Mouse (Mus musculus) liver, embryonic 12.5 days (tissue): ENCODE measurements around the gene Zfp273. TPM values are rescaled to one million over a fixed set of nuclear protein-coding genes. Genes with fewer than 3 reads are reported as not detected.
A peak's percentile ranks its signal among the peaks of the same experiment; 100 is the strongest.
"Not testable (repeated sequence)": the region's sequence is repeated elsewhere in the genome, so short reads cannot be mapped to it uniquely, and the experiment has no call there.

Source experiments
- ATAC-seq: fragments of 200-750 bp; cut with Nextera tagmentation; 2 replicates; pipeline ENCODE4 v1.8.0; 2017; ENCODE audit warnings: moderate number of reproducible peaks, mild to moderate bottlenecking, moderate library complexity
- H3K27ac ChIP-seq: fragments of 300-500 bp; sonication (generic); 2 replicates; pipeline ENCODE4 v1.5.1; 2016; ENCODE audit warnings: mild to moderate bottlenecking
- H3K27me3 ChIP-seq: fragments of 300-500 bp; sonication (generic); replicated peaks from 2 replicates; pipeline ENCODE4 v1.6.1; 2016; ENCODE audit warnings: mild to moderate bottlenecking, moderate library complexity
- H3K36me3 ChIP-seq: fragments of 300-500 bp; sonication (generic); 2 replicates; pipeline ENCODE4 v1.6.1; 2016; ENCODE audit warnings: mild to moderate bottlenecking, moderate library complexity
- H3K4me1 ChIP-seq: fragments of 300-500 bp; sonication (generic); 2 replicates; pipeline ENCODE4 v1.6.1; 2016
- H3K4me2 ChIP-seq: fragments of 300-500 bp; sonication (generic); 2 replicates; pipeline ENCODE4 v1.6.1; 2016; ENCODE audit warnings: mild to moderate bottlenecking, moderate library complexity
- H3K4me3 ChIP-seq: fragments of 300-500 bp; sonication (generic); 2 replicates; pipeline ENCODE4 v1.5.1; 2016; ENCODE audit warnings: mild to moderate bottlenecking, moderate library complexity
- H3K9ac ChIP-seq: fragments of 300-500 bp; sonication (generic); 2 replicates; pipeline ENCODE4 v1.6.1; 2016; ENCODE audit warnings: mild to moderate bottlenecking, moderate library complexity
- H3K9me3 ChIP-seq: fragments of 300-500 bp; sonication (generic); replicated peaks from 2 replicates; pipeline ENCODE4 v1.6.1; 2016; ENCODE audit warnings: mild to moderate bottlenecking, moderate library complexity
- WGBS: fragments of 180-500 bp; shearing (Covaris S2); methylation state at CpG from one replicate; pipeline ENCODE4 v1.1.7; 2016; ENCODE audit not compliant: insufficient replicate concordance; 5-methylcytosine and 5-hydroxymethylcytosine counted together
- polyA plus RNA-seq: library from polyadenylated mRNA; unstranded; fragments of >200 nt; fragmentation: Nextera tagmentation; extraction: Ambion mirVana; gene quantifications from 2 replicates; pipeline ENCODE4 v1.2.1, GENCODE M21; 2016

Zfp273 gene
- polyA plus RNA-seq, 1 experiment from 2014 or later: 1.8 TPM

GRCm38 (mm10) chr13:67843775-67844118 lies 30.2 kb downstream of the Zfp273 start:
- Histone ChIP-seq H3K27me3 (no peaks in the 10 kb centered on the region), H3K36me3 (no peaks in the 10 kb centered on the region), H3K4me2 (peak overlapping the region; percentile 64), H3K4me1 (no peaks in the 10 kb centered on the region), H3K27ac (no peak overlapping the region), H3K4me3 (0 out of 2 replicates have a peak overlapping the region, but pooled peaks have one; percentile 3), H3K9ac (no peak overlapping the region), H3K9me3 (no peaks in the 10 kb centered on the region)
- no peak for ATAC-seq
- 34% methylated on average over 6 of the region's 6 CpGs for WGBS

GRCm38 (mm10) chr13:67844119-67844852 lies 30.7 kb downstream of the Zfp273 start:
- Histone ChIP-seq H3K27ac (no peak overlapping the region), H3K9me3 (no peaks in the 10 kb centered on the region), H3K9ac (no peak overlapping the region), H3K4me2 (peak overlapping the region; percentile 64), H3K4me1 (no peaks in the 10 kb centered on the region), H3K27me3 (no peaks in the 10 kb centered on the region), H3K36me3 (no peaks in the 10 kb centered on the region), H3K4me3 (peak overlapping the region; percentile 43)
- 2% methylated on average over 16 of the region's 19 CpGs for WGBS
- 0 out of 2 replicates have a peak, but pooled peaks have one; percentile 30 for ATAC-seq

GRCm38 (mm10) chr13:67844853-67845194 lies 31.3 kb downstream of the Zfp273 start:
- H3K4me2 ChIP-seq: peak overlapping the region; percentile 64
- H3K9me3 ChIP-seq: no peaks in the 10 kb centered on the region
- H3K36me3 ChIP-seq: no peaks in the 10 kb centered on the region
- WGBS: 23% methylated on average over 8 of the region's 8 CpGs
- peak overlapping the region; percentile 43 for H3K4me3 ChIP-seq
- no peaks in the 10 kb centered on the region for H3K27me3 ChIP-seq
- no peak overlapping the region for H3K9ac ChIP-seq
- H3K4me1 ChIP-seq: no peaks in the 10 kb centered on the region
- no peak for ATAC-seq
- H3K27ac ChIP-seq: no peak overlapping the region

- H3K4me1 ChIP-seq: no peaks in the 10 kb centered on the region
- H3K4me2 ChIP-seq: no peak overlapping the region
- H3K4me3 ChIP-seq: no peak overlapping the region
- no peaks in the 10 kb centered on the region for H3K9me3 ChIP-seq
- H3K27me3 ChIP-seq: no peaks in the 10 kb centered on the region
- H3K36me3 ChIP-seq: no peaks in the 10 kb centered on the region
- WGBS: 54% methylated on average over 3 of the region's 3 CpGs
- ATAC-seq: no peak
- no peak overlapping the region for H3K9ac ChIP-seq
- no peak overlapping the region for H3K27ac ChIP-seq
These were observed 36.8 kb downstream of the Zfp273 start for GRCm38 (mm10) chr13:67850361-67850760.

- H3K4me2 ChIP-seq: no peak overlapping the region
- no peak overlapping the region for H3K27ac ChIP-seq
- 69% methylated on average over 6 of the region's 6 CpGs for WGBS
These were observed 39.6 kb downstream of the Zfp273 start for GRCm38 (mm10) chr13:67853130-67853529.

GRCm38 (mm10) chr13:67853983-67854382 lies 40.4 kb downstream of the Zfp273 start:
- no peak overlapping the region for H3K4me3 ChIP-seq
- H3K36me3 ChIP-seq: no peaks in the 10 kb centered on the region
- WGBS: 66% methylated on average over 2 of the region's 2 CpGs
- ATAC-seq: no peak
- no peaks in the 10 kb centered on the region for H3K27me3 ChIP-seq
- no peak overlapping the region for H3K27ac ChIP-seq
- H3K9me3 ChIP-seq: no peaks in the 10 kb centered on the region
- no peaks in the 10 kb centered on the region for H3K4me1 ChIP-seq
- H3K4me2 ChIP-seq: no peak overlapping the region
- no peak overlapping the region for H3K9ac ChIP-seq

More at GRCm38 (mm10) chr13:67853130-67853529, 39.6 kb downstream of the Zfp273 start:
- Histone ChIP-seq H3K9ac (no peak overlapping the region), H3K9me3 (no peaks in the 10 kb centered on the region), H3K4me3 (no peak overlapping the region), H3K27me3 (no peaks in the 10 kb centered on the region), H3K4me1 (no peaks in the 10 kb centered on the region), H3K36me3 (no peaks in the 10 kb centered on the region)
- ATAC-seq: no peak

- 35% methylated on average over 1 of the region's 1 CpGs for WGBS
- H3K36me3 ChIP-seq: no peaks in the 10 kb centered on the region
- no peaks in the 10 kb centered on the region for H3K27me3 ChIP-seq
- H3K4me2 ChIP-seq: no peak overlapping the region
- H3K9ac ChIP-seq: no peak overlapping the region
- H3K4me3 ChIP-seq: no peak overlapping the region
- no peak for ATAC-seq
- no peaks in the 10 kb centered on the region for H3K4me1 ChIP-seq
- no peaks in the 10 kb centered on the region for H3K9me3 ChIP-seq
- H3K27ac ChIP-seq: no peak overlapping the region
These were observed 43.8 kb downstream of the Zfp273 start for GRCm38 (mm10) chr13:67857317-67857716.

GRCm38 (mm10) chr13:67862508-67862907 lies 49.0 kb downstream of the Zfp273 start:
- H3K27ac ChIP-seq: no peak overlapping the region

GRCm38 (mm10) chr13:67863026-67863425 lies 49.5 kb downstream of the Zfp273 start, which contains the start of gene BC048507:
Gene BC048507, plus strand, starts transcription at chr13:67863326.
- H3K9ac ChIP-seq: no peak within 1 kb of the TSS
- no peak within 1 kb of the TSS for H3K27ac ChIP-seq
- H3K36me3 ChIP-seq: no peaks in the 10 kb centered on the region
- H3K4me3 ChIP-seq: no peak within 1 kb of the TSS
- H3K9me3 ChIP-seq: no peaks in the 10 kb centered on the region
- no peak for ATAC-seq
- WGBS: 65% methylated on average over 11 of the region's 11 CpGs
- H3K4me2 ChIP-seq: no peak within 1 kb of the TSS
- H3K27me3 ChIP-seq: no peaks in the 10 kb centered on the region
- H3K4me1 ChIP-seq: no peaks in the 10 kb centered on the region

More at GRCm38 (mm10) chr13:67862508-67862907, 49.0 kb downstream of the Zfp273 start:
- no peak overlapping the region for H3K4me3 ChIP-seq
- H3K9ac ChIP-seq: no peak overlapping the region
- H3K36me3 ChIP-seq: no peaks in the 10 kb centered on the region
- no peaks in the 10 kb centered on the region for H3K4me1 ChIP-seq
- H3K27me3 ChIP-seq: no peaks in the 10 kb centered on the region
- no peaks in the 10 kb centered on the region for H3K9me3 ChIP-seq
- ATAC-seq: no peak
- whole genome bisulfite sequencing: 70% methylated on average over 9 of the region's 9 CpGs
- H3K4me2 ChIP-seq: no peak overlapping the region

GRCm38 (mm10) chr13:67864764-67865350 lies 51.3 kb downstream of the Zfp273 start:
- no peak overlapping the region for H3K4me3 ChIP-seq
- no peak overlapping the region for H3K9ac ChIP-seq
- H3K27me3 ChIP-seq: no peaks in the 10 kb centered on the region
- 53% methylated on average over 5 of the region's 5 CpGs for WGBS
- no peak for ATAC-seq
- H3K36me3 ChIP-seq: no peaks in the 10 kb centered on the region
- no peak overlapping the region for H3K27ac ChIP-seq
- no peak overlapping the region for H3K4me2 ChIP-seq
- H3K4me1 ChIP-seq: no peaks in the 10 kb centered on the region
- no peaks in the 10 kb centered on the region for H3K9me3 ChIP-seq

- Histone ChIP-seq H3K4me1 (no peaks in the 10 kb centered on the region), H3K9me3 (no peaks in the 10 kb centered on the region), H3K27me3 (no peaks in the 10 kb centered on the region), H3K4me2 (no peak overlapping the region), H3K36me3 (no peaks in the 10 kb centered on the region), H3K4me3 (no peak overlapping the region), H3K9ac (no peak overlapping the region), H3K27ac (no peak overlapping the region)
- WGBS: 32% methylated on average over 3 of the region's 3 CpGs
- no peak for ATAC-seq
These were observed 54.4 kb downstream of the Zfp273 start for GRCm38 (mm10) chr13:67867899-67868298.

GRCm38 (mm10) chr13:67876049-67876698 lies 62.6 kb downstream of the Zfp273 start:
- not testable (repeated sequence) for H3K4me2 ChIP-seq, ATAC-seq, H3K27me3 ChIP-seq, H3K9me3 ChIP-seq, H3K9ac ChIP-seq, H3K4me1 ChIP-seq, H3K36me3 ChIP-seq, H3K27ac ChIP-seq, H3K4me3 ChIP-seq
- WGBS: 33% methylated on average over 7 of the region's 12 CpGs
